Mouse (Mus musculus) embryo, embryonic 10.5 days (tissue): ENCODE measurements at regions not wholly inside any gene's neighbourhood (a gene's known extent, or its start where the extent isn't known, plus 50 kb on each side); places are given as distances from the start of the nearest gene placed in this dataset.
A peak's percentile ranks its signal among the peaks of the same experiment; 100 is the strongest.

ENCODE experiments used
- DNase-seq: peaks from one replicate; pipeline ENCODE4 v3.0.0-alpha.2; 2015; ENCODE audit warnings: low spot score

GRCm38 (mm10) chr5:83091483-83091882 lies 263.5 kb downstream of the Tecrl start:
- DNase-seq = no peak

GRCm38 (mm10) chr5:83054819-83055218 lies 300.2 kb downstream of the Tecrl start:
- no peak for DNase-seq

GRCm38 (mm10) chr5:83047214-83047613 lies 307.8 kb downstream of the Tecrl start:
- DNase-seq = no peak

- no peak for DNase-seq
These were observed 325.3 kb downstream of the Tecrl start for GRCm38 (mm10) chr5:83029703-83030102.

GRCm38 (mm10) chr5:83006038-83006437 lies 349.0 kb downstream of the Tecrl start:
- no peak for DNase-seq

- no peak for DNase-seq
These were observed 365.9 kb downstream of the Tecrl start for GRCm38 (mm10) chr5:82989056-82989455.

GRCm38 (mm10) chr5:82969315-82969714 lies 385.7 kb downstream of the Tecrl start:
- no peak for DNase-seq

- peak; percentile 4 for DNase-seq
These were observed 388.2 kb downstream of the Tecrl start for GRCm38 (mm10) chr5:82966824-82967223.

GRCm38 (mm10) chr5:82966180-82966579 lies 388.8 kb downstream of the Tecrl start:
- DNase-seq = peak; percentile 25

GRCm38 (mm10) chr5:82964513-82964912 lies 390.5 kb downstream of the Tecrl start:
- no peak for DNase-seq

- no peak for DNase-seq
These were observed 399.0 kb downstream of the Tecrl start for GRCm38 (mm10) chr5:82956012-82956411.

- no peak for DNase-seq
These were observed 407.9 kb downstream of the Tecrl start for GRCm38 (mm10) chr5:82947060-82947459.

- DNase-seq = no peak
These were observed 415.2 kb downstream of the Tecrl start for GRCm38 (mm10) chr5:82939786-82940185.

GRCm38 (mm10) chr5:82899347-82899746 lies 455.6 kb downstream of the Tecrl start:
- DNase-seq = no peak

GRCm38 (mm10) chr5:82898912-82899311 lies 456.1 kb downstream of the Tecrl start:
- no peak for DNase-seq

GRCm38 (mm10) chr5:82898389-82898788 lies 456.6 kb downstream of the Tecrl start:
- no peak for DNase-seq

GRCm38 (mm10) chr5:82869264-82869663 lies 485.7 kb downstream of the Tecrl start:
- no peak for DNase-seq

- DNase-seq = no peak
These were observed 490.6 kb downstream of the Tecrl start for GRCm38 (mm10) chr5:82864347-82864746.

GRCm38 (mm10) chr5:82825327-82825726 lies 529.7 kb downstream of the Tecrl start:
- no peak for DNase-seq

GRCm38 (mm10) chr5:82793197-82793596 lies 561.8 kb downstream of the Tecrl start:
- DNase-seq = no peak
